Mouse (Mus musculus) hematopoietic stem cell, adult 5-6 weeks (primary cell): Measurements from ENCODE around the gene Ccnl2. TPM values are rescaled to one million over a fixed set of nuclear protein-coding genes. Genes with fewer than 3 reads are reported as not detected.

ENCODE experiments used
- total RNA-seq: library from RNA; stranded (forward); fragments of 172-1452, 232-1000 nt; gene quantifications from 2 replicates; pipeline ENCODE4 v1.2.3, GENCODE M21; 2017

The Ccnl2 gene
- total RNA-seq, 1 experiment from 2014 or later, result 120 TPM

Other genes with a start within 250 kb of the Ccnl2 start
- 16.6 and 22.6 TPM in 2 replicates for gene Slc35e2, start 211.1 kb upstream of the Ccnl2 start, total RNA-seq
- 75.7 and 107 TPM in 2 replicates for gene Cdk11b, start 187.6 kb upstream of the Ccnl2 start, total RNA-seq
- gene Gm10563, start 167.1 kb upstream of the Ccnl2 start, total RNA-seq, result not detected in 2 replicates
- gene Mmp23, start 159.1 kb upstream of the Ccnl2 start, total RNA-seq, result not detected in 2 replicates
- 29.1 and 42.8 TPM in 2 replicates for gene Mib2, start 143.3 kb upstream of the Ccnl2 start, total RNA-seq
- 3.7 and 6.9 TPM in 2 replicates for gene Fndc10, start 118.1 kb upstream of the Ccnl2 start, total RNA-seq
- gene Ssu72, start 107.7 kb upstream of the Ccnl2 start, total RNA-seq, result 73.4 and 97.7 TPM in 2 replicates
- gene Tmem240, start 77.7 kb upstream of the Ccnl2 start, total RNA-seq, result 0.31 and 1.5 TPM in 2 replicates
- 53.7 and 73.8 TPM in 2 replicates for gene Atad3a, start 51.4 kb upstream of the Ccnl2 start, total RNA-seq
- gene Vwa1, start 37.8 kb upstream of the Ccnl2 start, total RNA-seq, result 0.30 and 0.31 TPM in 2 replicates
- gene Tmem88b, start 26.6 kb upstream of the Ccnl2 start, total RNA-seq, result 0.05 TPM in 1 of 2 replicates, not detected in the other
- gene Ankrd65, start 22.1 kb upstream of the Ccnl2 start, total RNA-seq, result not detected in 2 replicates
- gene Mrpl20, start 9.6 kb upstream of the Ccnl2 start, total RNA-seq, result 47.9 and 55.7 TPM in 2 replicates
- gene Aurkaip1, start 18.8 kb downstream of the Ccnl2 start, total RNA-seq, result 93.5 and 114 TPM in 2 replicates
- gene Mxra8, start 27.2 kb downstream of the Ccnl2 start, total RNA-seq, result 1.4 and 13.4 TPM in 2 replicates
- gene Dvl1, start 34.9 kb downstream of the Ccnl2 start, total RNA-seq, result 21.0 and 23.8 TPM in 2 replicates
- gene Tas1r3, start 50.9 kb downstream of the Ccnl2 start, total RNA-seq, result 0.45 and 0.75 TPM in 2 replicates
- gene Cptp, start 57.0 kb downstream of the Ccnl2 start, total RNA-seq, result 7.3 and 8.5 TPM in 2 replicates
- gene Ints11, start 57.1 kb downstream of the Ccnl2 start, total RNA-seq, result 22.6 and 24.8 TPM in 2 replicates
- gene Pusl1, start 79.3 kb downstream of the Ccnl2 start, total RNA-seq, result 23.3 and 26.5 TPM in 2 replicates
- 3.7 and 13.8 TPM in 2 replicates for gene Acap3, start 79.3 kb downstream of the Ccnl2 start, total RNA-seq
- 80.7 and 104 TPM in 2 replicates for gene Ube2j2, start 131.3 kb downstream of the Ccnl2 start, total RNA-seq
- gene C1qtnf12, start 149.8 kb downstream of the Ccnl2 start, total RNA-seq, result 12.1 and 36.7 TPM in 2 replicates
- 8.6 and 11.8 TPM in 2 replicates for gene B3galt6, start 180.2 kb downstream of the Ccnl2 start, total RNA-seq
- gene Sdf4, start 180.4 kb downstream of the Ccnl2 start, total RNA-seq, result 151 and 176 TPM in 2 replicates
- 2.3 and 6.6 TPM in 2 replicates for gene Tnfrsf4, start 201.4 kb downstream of the Ccnl2 start, total RNA-seq
- 14.5 and 33.5 TPM in 2 replicates for gene Tnfrsf18, start 213.7 kb downstream of the Ccnl2 start, total RNA-seq
- 1.3 TPM in 1 of 2 replicates, not detected in the other for gene Ttll10, start 246.9 kb downstream of the Ccnl2 start, total RNA-seq